Mouse (Mus musculus) stomach, embryonic 15.5 days (tissue): ENCODE measurements around the gene Cd81. TPM values are rescaled to one million over a fixed set of nuclear protein-coding genes. Genes with fewer than 3 reads are reported as not detected.

Source experiments
- ATAC-seq: fragments of 200-750 bp; cut with Nextera tagmentation; 2 replicates; pipeline ENCODE4 v1.8.0; 2017; ENCODE audit warnings: low read depth, moderate number of reproducible peaks, moderate TSS enrichment; ENCODE audit not compliant: insufficient read depth, low FRiP score
- H3K27ac ChIP-seq: fragments of 300-500 bp; sonication (generic); 2 replicates; pipeline ENCODE4 v1.5.1; 2015; ENCODE audit warnings: mild to moderate bottlenecking, inconsistent platforms
- H3K27me3 ChIP-seq: fragments of 300-500 bp; sonication (generic); replicated peaks from 2 replicates; pipeline ENCODE4 v1.6.1; 2015; ENCODE audit warnings: inconsistent platforms
- H3K36me3 ChIP-seq: fragments of 300-500 bp; sonication (generic); 2 replicates; pipeline ENCODE4 v1.6.1; 2015; ENCODE audit warnings: inconsistent platforms
- H3K4me1 ChIP-seq: fragments of 300-500 bp; sonication (generic); 2 replicates; pipeline ENCODE4 v1.6.1; 2015; ENCODE audit warnings: inconsistent platforms
- H3K4me2 ChIP-seq: fragments of 300-500 bp; sonication (generic); 2 replicates; pipeline ENCODE4 v1.6.1; 2015; ENCODE audit warnings: mild to moderate bottlenecking, inconsistent platforms
- H3K4me3 ChIP-seq: fragments of 300-500 bp; sonication (generic); replicated peaks from 2 replicates; pipeline ENCODE4 v1.5.1; 2015; ENCODE audit warnings: inconsistent platforms
- H3K9ac ChIP-seq: fragments of 300-500 bp; sonication (generic); 2 replicates; pipeline ENCODE4 v1.6.1; 2015; ENCODE audit warnings: inconsistent platforms
- H3K9me3 ChIP-seq: fragments of 300-500 bp; sonication (generic); 2 replicates; pipeline ENCODE4 v1.6.1; 2016; ENCODE audit warnings: inconsistent platforms
- WGBS: fragments of 180-500 bp; shearing (Covaris S2); methylation state at CpG from one replicate; pipeline ENCODE4 v1.1.7; 2015; 5-methylcytosine and 5-hydroxymethylcytosine counted together
- polyA plus RNA-seq: library from polyadenylated mRNA; unstranded; fragments of >200 nt; fragmentation: Nextera tagmentation; extraction: Ambion mirVana; gene quantifications from 2 replicates; pipeline ENCODE4 v1.2.1, GENCODE M21; 2015

The Cd81 gene
- polyA plus RNA-seq, 1 experiment from 2014 or later: 575 TPM

- 55% methylated on average over 2 of the region's 2 CpGs for WGBS
- no peak overlapping the region for H3K4me3 ChIP-seq
- H3K9ac ChIP-seq: no peak overlapping the region
- H3K27me3 ChIP-seq: no peaks in the 10 kb centered on the region
- no peak overlapping the region for H3K4me2 ChIP-seq
- no peak for ATAC-seq
- H3K36me3 ChIP-seq: peaks cover 57% of the 10 kb centered on the region
- no peaks in the 10 kb centered on the region for H3K9me3 ChIP-seq
- no peak overlapping the region for H3K27ac ChIP-seq
- H3K4me1 ChIP-seq: peaks cover 23% of the 10 kb centered on the region
These were observed 14.9 kb downstream of the Cd81 start for GRCm38 (mm10) chr7:143067469-143067868.

- no peak overlapping the region for H3K4me3 ChIP-seq
- no peak for ATAC-seq
- no peak overlapping the region for H3K9ac ChIP-seq
- peaks cover 53% of the 10 kb centered on the region for H3K36me3 ChIP-seq
- no peaks in the 10 kb centered on the region for H3K9me3 ChIP-seq
- H3K4me1 ChIP-seq: peaks cover 23% of the 10 kb centered on the region
- no peak overlapping the region for H3K4me2 ChIP-seq
- H3K27me3 ChIP-seq: no peaks in the 10 kb centered on the region
- peak overlapping the region; percentile 95 for H3K27ac ChIP-seq
- 68% methylated on average over 3 of the region's 3 CpGs for WGBS
These were observed 15.4 kb downstream of the Cd81 start for GRCm38 (mm10) chr7:143067897-143068296.

- peak overlapping the region; percentile 91 for H3K4me2 ChIP-seq
- no peak; the same call in 1 of the 2 replicates for ATAC-seq
- H3K9ac ChIP-seq: no peak overlapping the region
- H3K27ac ChIP-seq: peak overlapping the region; percentile 95
- H3K9me3 ChIP-seq: no peaks in the 10 kb centered on the region
- no peaks in the 10 kb centered on the region for H3K27me3 ChIP-seq
- peaks cover 49% of the 10 kb centered on the region for H3K36me3 ChIP-seq
- peaks cover 23% of the 10 kb centered on the region for H3K4me1 ChIP-seq
- 50% methylated on average over 13 of the region's 13 CpGs for WGBS
- peak overlapping the region; percentile 82 for H3K4me3 ChIP-seq
These were observed 15.9 kb downstream of the Cd81 start for GRCm38 (mm10) chr7:143068316-143068881.

- Histone ChIP-seq H3K36me3 (peaks cover 42% of the 10 kb centered on the region), H3K27ac (peak within 1 kb of the TSS; percentile 95), H3K9me3 (no peaks in the 10 kb centered on the region), H3K4me3 (peak within 1 kb of the TSS; percentile 82), H3K4me2 (peak within 1 kb of the TSS; percentile 91), H3K27me3 (no peaks in the 10 kb centered on the region), H3K9ac (peak within 1 kb of the TSS; percentile 76), H3K4me1 (peaks cover 23% of the 10 kb centered on the region)
- ATAC-seq: peak; percentile 96
- WGBS: under 1% methylated on average over 51 of the region's 51 CpGs
These were observed 16.5 kb downstream of the Cd81 start, which contains the start of gene Tssc4 for GRCm38 (mm10) chr7:143068882-143069591. Tssc4 (plus strand) TSS chr7:143069249.

GRCm38 (mm10) chr7:143069751-143070400 is 17.3 kb downstream of the Cd81 start:
- Histone ChIP-seq H3K27ac (peak overlapping the region; percentile 92), H3K4me2 (peak overlapping the region; percentile 91), H3K9ac (peak overlapping the region; percentile 76), H3K4me3 (peak overlapping the region; percentile 82), H3K9me3 (no peaks in the 10 kb centered on the region), H3K4me1 (peaks cover 23% of the 10 kb centered on the region), H3K27me3 (no peaks in the 10 kb centered on the region), H3K36me3 (peaks cover 34% of the 10 kb centered on the region)
- no peak for ATAC-seq
- 10% methylated on average over 30 of the region's 30 CpGs for WGBS

GRCm38 (mm10) chr7:143070506-143071070 is 18.0 kb downstream of the Cd81 start:
- Histone ChIP-seq H3K4me3 (peak overlapping the region; percentile 82), H3K36me3 (peaks cover 27% of the 10 kb centered on the region), H3K4me1 (peaks cover 23% of the 10 kb centered on the region), H3K9me3 (no peaks in the 10 kb centered on the region), H3K27me3 (no peaks in the 10 kb centered on the region), H3K4me2 (peak overlapping the region; percentile 91), H3K9ac (peak overlapping the region; percentile 76), H3K27ac (peak overlapping the region; percentile 92; the same call in 1 of the 2 replicates)
- ATAC-seq: no peak
- 85% methylated on average over 10 of the region's 10 CpGs for WGBS

GRCm38 (mm10) chr7:143072605-143073004 is 20.1 kb downstream of the Cd81 start:
- Histone ChIP-seq H3K9ac (no peak overlapping the region), H3K4me2 (no peak overlapping the region), H3K27me3 (no peaks in the 10 kb centered on the region), H3K4me1 (peaks cover 23% of the 10 kb centered on the region), H3K4me3 (no peak overlapping the region), H3K36me3 (peaks cover 7% of the 10 kb centered on the region; the same call in 1 of the 2 replicates), H3K27ac (no peak overlapping the region), H3K9me3 (no peaks in the 10 kb centered on the region)
- ATAC-seq: no peak
- WGBS: 85% methylated on average over 5 of the region's 5 CpGs

GRCm38 (mm10) chr7:143073086-143073485 is 20.5 kb downstream of the Cd81 start:
- 74% methylated on average over 1 of the region's 1 CpGs for WGBS

GRCm38 (mm10) chr7:143075394-143075793 is 22.9 kb downstream of the Cd81 start:
- 76% methylated on average over 5 of the region's 5 CpGs for WGBS
- Histone ChIP-seq H3K27me3 (no peaks in the 10 kb centered on the region), H3K9ac (no peak overlapping the region), H3K4me1 (peaks cover 7% of the 10 kb centered on the region), H3K4me3 (no peak overlapping the region), H3K9me3 (no peaks in the 10 kb centered on the region), H3K27ac (no peak overlapping the region), H3K4me2 (no peak overlapping the region), H3K36me3 (peaks cover 4% of the 10 kb centered on the region; the same call in 1 of the 2 replicates)
- no peak for ATAC-seq

More at GRCm38 (mm10) chr7:143073086-143073485, 20.5 kb downstream of the Cd81 start:
- Histone ChIP-seq H3K36me3 (peaks cover 4% of the 10 kb centered on the region; the same call in 1 of the 2 replicates), H3K27me3 (no peaks in the 10 kb centered on the region), H3K4me1 (peaks cover 19% of the 10 kb centered on the region), H3K27ac (no peak overlapping the region), H3K9me3 (no peaks in the 10 kb centered on the region), H3K4me2 (no peak overlapping the region), H3K4me3 (no peak overlapping the region), H3K9ac (no peak overlapping the region)
- ATAC-seq: no peak

GRCm38 (mm10) chr7:143077351-143077750 is 24.8 kb downstream of the Cd81 start:
- H3K27ac ChIP-seq: no peak overlapping the region
- H3K9me3 ChIP-seq: no peaks in the 10 kb centered on the region
- H3K27me3 ChIP-seq: no peaks in the 10 kb centered on the region
- 77% methylated on average over 2 of the region's 2 CpGs for WGBS
- no peaks in the 10 kb centered on the region for H3K4me1 ChIP-seq
- ATAC-seq: no peak
- H3K4me2 ChIP-seq: no peak overlapping the region
- H3K4me3 ChIP-seq: no peak overlapping the region
- no peak overlapping the region for H3K9ac ChIP-seq
- no peaks in the 10 kb centered on the region for H3K36me3 ChIP-seq

- Histone ChIP-seq H3K9me3 (no peaks in the 10 kb centered on the region), H3K4me3 (no peak overlapping the region), H3K4me1 (peaks cover 6% of the 10 kb centered on the region; the same call in 1 of the 2 replicates), H3K4me2 (no peak overlapping the region), H3K27me3 (no peaks in the 10 kb centered on the region), H3K9ac (no peak overlapping the region), H3K36me3 (no peaks in the 10 kb centered on the region), H3K27ac (no peak overlapping the region)
- ATAC-seq: no peak
- WGBS: 72% methylated on average over 6 of the region's 6 CpGs
These were observed 29.5 kb downstream of the Cd81 start for GRCm38 (mm10) chr7:143082024-143082423.
